In genomic region chr10:78487431-78488086, GRCm38 (mm10) we compare ENCODE assay signal across 8 mouse cellular contexts. TPM values are rescaled to one million over a fixed set of nuclear protein-coding genes. Genes with fewer than 3 reads are reported as not detected.
DNase-seq lines count a peak whose midpoint lies in the region; ATAC-seq lines count a peak whose summit lies in the region.

No protein-coding gene starts in this region.

- peak overlapping the region; percentile 85 for H3K4me3 ChIP-seq in megakaryocyte, embryonic 14.5 days (replicated peaks)

- DNase-seq in ZHBTc4 (ENCODE audit: low read depth, low spot score), result peak; percentile 92
- peak; percentile 83 for DNase-seq in gastrocnemius, postnatal 14 days
- peak; percentile 84 for DNase-seq in induced T-regulatory cell, adult 2 months (ENCODE audit: low read depth)
- DNase-seq in left cerebral cortex, adult 8-10 months (ENCODE audit: low spot score in 2 of 2), result peak; percentile 57 to 65
- DNase-seq in right cerebral cortex, postnatal 25 days, result peak; percentile 80
- DNase-seq in urinary bladder, postnatal 36 days (ENCODE audit: low spot score in 2 of 2), result peak; percentile 72 to 84

- H3K9me3 ChIP-seq in megakaryocyte, embryonic 14.5 days, result peaks cover 6% of the 10 kb centered on the region

- intact Hi-C loops in gastrocnemius, postnatal 14 days (cut with DNase I; ENCODE audit: low total_unique reads), result no loop called here

- no peaks in the 10 kb centered on the region for H3K36me3 ChIP-seq in megakaryocyte, embryonic 14.5 days (replicated peaks; ENCODE audit: low read length)

- H3K27me3 ChIP-seq in megakaryocyte, embryonic 14.5 days (replicated peaks), result peaks cover 59% of the 10 kb centered on the region

- ATAC-seq in common myeloid progenitor, adult 5-6 weeks (replicated peaks; ENCODE audit: low read depth, poor library complexity, severe bottlenecking), result peak; percentile 97

- peaks cover 20% of the 10 kb centered on the region for H3K4me1 ChIP-seq in megakaryocyte, embryonic 14.5 days

RNA-seq across cellular contexts. Expression of gene Pdxk, which starts 22.8 kb away (rescaled TPM):
- total RNA-seq in common myeloid progenitor, adult 5-6 weeks (2017), result 12.3 and 16.7 TPM in 2 replicates
- total RNA-seq in gastrocnemius, postnatal 14 days (2021), result 1 to 10 TPM; 4.8 to 6.2 TPM
- 100 to 1,000 TPM; 131 to 143 (median 137) TPM for total RNA-seq in left cerebral cortex, adult 8-10 months (2022)
- polyA plus RNA-seq in megakaryocyte, embryonic 14.5 days (2012; ENCODE audit: insufficient read depth, low replicate concordance), result 10.6 and 10.9 TPM in 2 replicates

RNA-seq across cellular contexts. Expression of gene Olfr1358, which starts 29.7 kb away (rescaled TPM):
- total RNA-seq in common myeloid progenitor, adult 5-6 weeks (2017), result not detected in 2 replicates
- total RNA-seq in gastrocnemius, postnatal 14 days (2021), result not detected
- not detected for total RNA-seq in left cerebral cortex, adult 8-10 months (2022)
- not detected in 2 replicates for polyA plus RNA-seq in megakaryocyte, embryonic 14.5 days (2012; ENCODE audit: insufficient read depth, low replicate concordance)

Comparison
In these comparisons a context has a peak if more than half of its experiments do, and no peak if none do; other contexts are left out.
1. Peak in every context shown above with its lines: DNase-seq, ATAC-seq and H3K4me3 ChIP-seq.